Mouse (Mus musculus): ENCODE data around the gene Cntnap2. TPM values are rescaled to one million over a fixed set of nuclear protein-coding genes. Genes with fewer than 3 reads are reported as not detected.

The Cntnap2 gene
- total and polyA plus RNA-seq, 2 experiments from 2014 or later, result 0.04 to 1.4 TPM

DNA sequence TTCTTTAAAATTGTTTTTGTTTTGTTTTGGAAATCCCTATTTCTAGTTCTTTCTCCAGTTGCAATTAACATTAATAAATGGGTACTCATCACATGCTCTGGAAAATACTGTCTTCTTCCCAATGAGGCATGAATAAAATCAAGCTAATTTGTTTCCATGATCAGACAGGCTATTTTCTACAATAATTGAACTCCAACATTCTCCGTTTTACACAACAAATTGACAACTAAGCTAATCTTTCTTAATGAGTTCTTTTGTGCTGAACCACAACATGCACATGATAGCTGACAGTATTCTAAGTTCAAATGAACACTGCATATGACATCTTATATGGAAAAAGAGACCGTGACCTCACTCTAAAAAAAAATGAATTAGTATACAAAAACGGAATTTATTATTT lies 173.4 kb downstream of the Cntnap2 start:
- no peak overlapping the region for H3K4me2 ChIP-seq (ENCODE audit: low read depth, low read length)
- WGBS, result 79% methylated on average over 3 of the region's 3 CpGs

DNA sequence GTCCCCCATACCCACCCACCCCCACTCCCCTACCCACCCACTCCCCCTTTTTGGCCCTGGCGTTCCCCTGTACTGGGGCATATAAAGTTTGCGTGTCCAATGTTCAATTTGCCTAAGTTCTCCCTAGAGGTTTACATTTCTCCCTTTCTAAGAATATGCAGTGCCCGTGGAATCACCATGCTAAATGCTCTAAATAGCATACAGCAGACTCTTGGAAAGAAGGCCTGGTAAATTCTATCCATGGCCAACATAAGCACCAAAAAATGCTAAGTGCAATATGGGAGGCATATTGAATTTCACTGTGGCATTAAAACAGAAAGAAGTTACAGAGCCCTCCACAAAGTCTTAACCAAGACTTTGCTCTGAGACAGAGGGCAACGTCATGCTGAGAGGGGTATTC lies 177.4 kb downstream of the Cntnap2 start:
- no peak overlapping the region for H3K4me2 ChIP-seq (ENCODE audit: low read depth, low read length)
- no peaks in the 10 kb centered on the region for H3K36me3 ChIP-seq (replicated peaks; ENCODE audit: control insufficient read depth, insufficient read depth, low read length)
- no peaks in the 10 kb centered on the region for H3K4me1 ChIP-seq (ENCODE audit: control insufficient read depth, insufficient read depth)
- no peak overlapping the region for H3K27ac ChIP-seq (ENCODE audit: low read depth)
- H3K9ac ChIP-seq (replicated peaks; ENCODE audit: low read depth, low read length), result no peak overlapping the region
- TF ChIP-seq EP300 (IDR thresholded peaks at IDR 0.05; ENCODE audit: low read depth), result no peak
- no peaks in the 10 kb centered on the region for H3K9me3 ChIP-seq (replicated peaks; ENCODE audit: control insufficient read depth, low read length)
- no peak for ATAC-seq (ENCODE audit: insufficient read depth, low read depth)
- no peaks in the 10 kb centered on the region for H3K27me3 ChIP-seq (ENCODE audit: control insufficient read depth, insufficient read depth, low read length)
- WGBS, result 75% methylated on average over 4 of the region's 4 CpGs
- H3K4me3 ChIP-seq (ENCODE audit: low read depth, low read length), result no peak overlapping the region
- DNase-seq (ENCODE audit: low spot score), result no peak

More for the DNA sequence above, 173.4 kb downstream of the Cntnap2 start:
- no peaks in the 10 kb centered on the region for H3K27me3 ChIP-seq (ENCODE audit: control insufficient read depth, insufficient read depth, low read length)
- no peak overlapping the region for H3K27ac ChIP-seq (ENCODE audit: low read depth)
- H3K4me3 ChIP-seq (ENCODE audit: low read depth, low read length), result no peak overlapping the region
- no peaks in the 10 kb centered on the region for H3K36me3 ChIP-seq (replicated peaks; ENCODE audit: control insufficient read depth, insufficient read depth, low read length)
- TF ChIP-seq EP300 (IDR thresholded peaks at IDR 0.05; ENCODE audit: low read depth), result no peak
- TF ChIP-seq CTCF (IDR thresholded peaks at IDR 0.05; ENCODE audit: low read depth), result no peak
- ATAC-seq (ENCODE audit: insufficient read depth, low read depth), result no peak
- H3K9ac ChIP-seq (replicated peaks; ENCODE audit: low read depth, low read length), result no peak overlapping the region
- no peaks in the 10 kb centered on the region for H3K9me3 ChIP-seq (replicated peaks; ENCODE audit: control insufficient read depth, low read length)
- DNase-seq (ENCODE audit: low spot score), result no peak
- H3K4me1 ChIP-seq (ENCODE audit: control insufficient read depth, insufficient read depth), result no peaks in the 10 kb centered on the region

DNA sequence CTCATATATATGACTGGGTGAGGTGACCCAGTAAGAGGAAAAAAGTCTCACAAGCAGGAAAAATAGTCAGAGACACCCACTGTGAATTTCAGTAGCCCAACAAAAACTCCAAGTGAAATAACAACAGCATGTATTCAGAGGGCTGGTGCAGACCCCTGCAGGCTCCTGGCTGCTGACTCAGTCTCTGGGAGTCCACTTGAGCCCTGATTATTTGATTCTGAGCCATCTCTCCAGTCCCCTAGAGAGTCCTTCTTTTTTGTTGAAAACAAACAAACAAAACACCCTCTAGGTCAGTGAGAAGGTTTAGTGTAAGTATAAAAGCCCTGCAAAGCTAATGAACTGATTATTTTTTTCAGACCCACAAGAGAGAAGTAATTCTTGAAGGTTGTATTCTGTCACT lies 179.0 kb downstream of the Cntnap2 start:
- ATAC-seq (ENCODE audit: insufficient read depth, low read depth), result no peak
- Histone ChIP-seq H3K4me3 (ENCODE audit: low read depth, low read length) (no peak overlapping the region), H3K27me3 (ENCODE audit: control insufficient read depth, insufficient read depth, low read length) (no peaks in the 10 kb centered on the region), H3K4me2 (ENCODE audit: low read depth, low read length) (no peak overlapping the region), H3K9me3 (replicated peaks; ENCODE audit: control insufficient read depth, low read length) (no peaks in the 10 kb centered on the region), H3K36me3 (replicated peaks; ENCODE audit: control insufficient read depth, insufficient read depth, low read length) (no peaks in the 10 kb centered on the region), H3K9ac (replicated peaks; ENCODE audit: low read depth, low read length) (no peak overlapping the region), H3K4me1 (ENCODE audit: control insufficient read depth, insufficient read depth) (no peaks in the 10 kb centered on the region), H3K27ac (ENCODE audit: low read depth) (no peak overlapping the region)
- TF ChIP-seq CTCF (IDR thresholded peaks at IDR 0.05; ENCODE audit: low read depth) (no peak), EP300 (IDR thresholded peaks at IDR 0.05; ENCODE audit: low read depth) (no peak)
- DNase-seq (ENCODE audit: low spot score), result no peak

GRCm38 (mm10) chr6:45241218-45241617 lies 182.1 kb downstream of the Cntnap2 start:
- no peaks in the 10 kb centered on the region for H3K9me3 ChIP-seq (replicated peaks; ENCODE audit: control insufficient read depth, low read length)
- DNase-seq (ENCODE audit: low spot score), result no peak
- WGBS, result 56% methylated on average over 1 of the region's 1 CpGs
- no peak overlapping the region for H3K4me2 ChIP-seq (ENCODE audit: low read depth, low read length)
- H3K27ac ChIP-seq (ENCODE audit: low read depth), result no peak overlapping the region
- no peak overlapping the region for H3K4me3 ChIP-seq (ENCODE audit: low read depth, low read length)
- H3K4me1 ChIP-seq (ENCODE audit: control insufficient read depth, insufficient read depth), result no peaks in the 10 kb centered on the region
- H3K36me3 ChIP-seq (replicated peaks; ENCODE audit: control insufficient read depth, insufficient read depth, low read length), result no peaks in the 10 kb centered on the region
- ATAC-seq (ENCODE audit: insufficient read depth, low read depth), result no peak
- H3K27me3 ChIP-seq (ENCODE audit: control insufficient read depth, insufficient read depth, low read length), result no peaks in the 10 kb centered on the region
- H3K9ac ChIP-seq (replicated peaks; ENCODE audit: low read depth, low read length), result no peak overlapping the region
- TF ChIP-seq CTCF (IDR thresholded peaks at IDR 0.05; ENCODE audit: low read depth), result no peak
- TF ChIP-seq EP300 (IDR thresholded peaks at IDR 0.05; ENCODE audit: low read depth), result no peak

DNA sequence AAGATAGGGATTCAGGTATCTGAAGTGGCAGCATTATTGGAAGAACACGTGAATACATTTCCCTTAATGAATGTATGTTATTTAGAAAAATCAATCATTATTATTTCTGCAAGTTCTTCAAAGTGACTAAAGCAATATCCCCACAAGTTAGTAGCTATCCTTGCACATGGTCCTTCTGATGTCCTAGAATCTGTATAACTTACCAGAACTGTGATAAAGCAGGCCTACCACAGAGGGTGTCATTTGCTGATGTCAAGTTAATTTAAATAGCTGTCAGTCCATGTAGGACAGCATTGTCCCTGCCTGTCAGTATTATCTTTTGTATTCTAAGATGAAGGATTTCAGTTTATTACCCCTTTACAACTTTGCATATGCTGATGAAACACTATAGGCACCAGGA lies 185.5 kb downstream of the Cntnap2 start:
- no peak for TF ChIP-seq EP300 (IDR thresholded peaks at IDR 0.05; ENCODE audit: low read depth)
- TF ChIP-seq CTCF (IDR thresholded peaks at IDR 0.05; ENCODE audit: low read depth), result no peak
- ATAC-seq (ENCODE audit: insufficient read depth, low read depth) (no peak), DNase-seq (ENCODE audit: low spot score) (no peak)
- H3K4me1 ChIP-seq (ENCODE audit: control insufficient read depth, insufficient read depth), result no peaks in the 10 kb centered on the region
- H3K27ac ChIP-seq (ENCODE audit: low read depth), result no peak overlapping the region
- 81% methylated on average over 1 of the region's 1 CpGs for WGBS
- no peaks in the 10 kb centered on the region for H3K36me3 ChIP-seq (replicated peaks; ENCODE audit: control insufficient read depth, insufficient read depth, low read length)
- no peak overlapping the region for H3K9ac ChIP-seq (replicated peaks; ENCODE audit: low read depth, low read length)
- H3K4me2 ChIP-seq (ENCODE audit: low read depth, low read length), result no peak overlapping the region
- no peak overlapping the region for H3K4me3 ChIP-seq (ENCODE audit: low read depth, low read length)
- H3K9me3 ChIP-seq (replicated peaks; ENCODE audit: control insufficient read depth, low read length), result no peaks in the 10 kb centered on the region
- no peaks in the 10 kb centered on the region for H3K27me3 ChIP-seq (ENCODE audit: control insufficient read depth, insufficient read depth, low read length)

DNA sequence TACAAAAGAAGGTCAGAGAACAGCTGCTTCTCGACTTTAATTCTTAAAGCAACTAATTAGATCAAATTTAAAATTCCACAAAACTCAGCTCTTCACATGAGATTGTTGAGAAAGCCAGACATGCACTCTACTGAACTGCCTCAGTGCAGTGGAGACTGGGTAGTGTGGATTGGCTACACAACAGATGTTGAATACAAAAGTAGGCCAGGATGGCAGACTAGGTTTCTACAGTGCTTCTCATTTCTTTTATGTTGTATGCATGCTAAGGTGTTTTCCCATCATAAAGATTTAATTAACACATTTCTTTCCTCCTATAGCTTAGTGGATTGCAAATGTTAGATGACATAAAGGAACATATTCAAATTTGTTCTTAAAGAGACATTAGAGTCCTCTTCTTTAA lies 198.9 kb downstream of the Cntnap2 start:
- no peak for DNase-seq (ENCODE audit: low spot score)
- no peak for TF ChIP-seq EP300 (IDR thresholded peaks at IDR 0.05; ENCODE audit: low read depth)
- no peak for TF ChIP-seq CTCF (IDR thresholded peaks at IDR 0.05; ENCODE audit: low read depth)
- Histone ChIP-seq H3K4me3 (ENCODE audit: low read depth, low read length) (no peak overlapping the region), H3K9ac (replicated peaks; ENCODE audit: low read depth, low read length) (no peak overlapping the region), H3K4me2 (ENCODE audit: low read depth, low read length) (no peak overlapping the region), H3K9me3 (replicated peaks; ENCODE audit: control insufficient read depth, low read length) (no peaks in the 10 kb centered on the region), H3K27ac (ENCODE audit: low read depth) (no peak overlapping the region), H3K4me1 (ENCODE audit: control insufficient read depth, insufficient read depth) (no peaks in the 10 kb centered on the region), H3K36me3 (replicated peaks; ENCODE audit: control insufficient read depth, insufficient read depth, low read length) (no peaks in the 10 kb centered on the region), H3K27me3 (ENCODE audit: control insufficient read depth, insufficient read depth, low read length) (no peaks in the 10 kb centered on the region)
- ATAC-seq (ENCODE audit: insufficient read depth, low read depth), result no peak
- WGBS, result 40% methylated on average over 1 of the region's 1 CpGs
